Mouse (Mus musculus) granulocyte monocyte progenitor cell, adult 5-6 weeks (primary cell): ENCODE measurements at regions not wholly inside any gene's neighbourhood (a gene's known extent, or its start where the extent isn't known, plus 50 kb on each side); places are given as distances from the start of the nearest gene placed in this dataset.

Source experiments
- ATAC-seq: replicated peaks from 2 replicates; pipeline ENCODE4 v1.8.0; 2016; ENCODE audit warnings: mild to moderate bottlenecking, moderate TSS enrichment, inconsistent platforms; ENCODE audit not compliant: poor library complexity, severe bottlenecking

DNA sequence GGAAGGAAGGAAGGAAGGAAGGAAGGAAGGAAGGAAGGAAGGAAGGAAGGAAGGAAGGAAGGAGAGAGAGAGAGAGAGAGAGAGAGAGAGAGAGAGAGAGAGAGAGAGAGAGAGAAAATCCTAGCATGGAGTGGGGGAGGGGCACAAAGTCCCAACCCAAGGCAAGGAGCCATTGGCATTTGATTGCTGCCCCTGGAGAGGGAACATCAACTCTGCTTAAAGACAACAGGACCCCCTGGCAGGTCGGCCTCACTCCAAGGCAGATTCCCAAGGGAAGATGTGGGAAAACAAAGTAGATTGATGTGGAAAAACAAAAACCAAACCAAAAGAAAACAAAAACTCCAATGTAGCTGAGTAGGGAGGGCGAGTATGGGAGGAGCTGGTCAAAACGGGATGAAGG is 49.9 kb upstream of the Fzd10 start:
- no peak for ATAC-seq

DNA sequence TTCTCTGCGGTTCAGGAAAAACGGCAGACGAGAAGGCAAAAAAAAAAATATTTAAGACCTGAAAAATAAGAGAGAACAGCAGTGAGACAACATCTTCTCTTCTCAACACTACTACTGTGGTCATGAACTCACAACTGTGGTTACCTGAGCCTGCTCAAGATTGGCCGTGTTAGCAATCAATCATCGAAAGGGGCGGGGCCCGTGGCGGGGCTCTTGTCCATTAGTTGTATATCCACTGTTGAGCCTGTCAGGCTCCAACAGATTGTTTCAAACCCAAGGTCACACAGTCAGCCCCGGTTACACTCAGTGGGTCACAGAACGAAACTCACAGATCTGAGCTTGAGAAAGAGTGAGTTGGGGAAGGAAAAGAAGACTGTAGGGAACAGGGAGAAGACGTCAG is 50.8 kb upstream of the Fzd10 start:
- ATAC-seq, result no peak

DNA sequence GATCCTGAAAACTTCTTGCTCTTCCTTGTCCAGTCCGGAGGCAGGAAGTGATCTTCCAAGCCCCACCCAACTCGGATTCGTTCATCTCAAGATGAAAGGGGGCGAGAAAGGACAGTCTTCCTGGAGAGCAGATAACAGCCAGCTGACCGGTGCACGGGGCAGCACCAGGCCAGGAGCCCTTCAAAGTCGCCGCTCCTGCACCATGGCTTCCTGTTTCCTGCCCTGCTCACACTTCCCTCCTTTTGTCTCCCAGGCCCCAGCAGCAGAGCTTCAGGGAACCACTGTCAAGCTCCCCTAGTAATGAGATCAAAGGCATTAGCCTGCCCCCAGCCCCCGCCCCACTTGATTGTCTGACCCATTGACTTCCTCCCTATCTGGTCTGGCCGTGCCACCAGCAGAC is 58.6 kb upstream of the Fzd10 start:
- ATAC-seq, result no peak

- no peak for ATAC-seq
These were observed 62.0 kb upstream of the Fzd10 start for GRCm38 (mm10) chr5:128538646-128539045.

DNA sequence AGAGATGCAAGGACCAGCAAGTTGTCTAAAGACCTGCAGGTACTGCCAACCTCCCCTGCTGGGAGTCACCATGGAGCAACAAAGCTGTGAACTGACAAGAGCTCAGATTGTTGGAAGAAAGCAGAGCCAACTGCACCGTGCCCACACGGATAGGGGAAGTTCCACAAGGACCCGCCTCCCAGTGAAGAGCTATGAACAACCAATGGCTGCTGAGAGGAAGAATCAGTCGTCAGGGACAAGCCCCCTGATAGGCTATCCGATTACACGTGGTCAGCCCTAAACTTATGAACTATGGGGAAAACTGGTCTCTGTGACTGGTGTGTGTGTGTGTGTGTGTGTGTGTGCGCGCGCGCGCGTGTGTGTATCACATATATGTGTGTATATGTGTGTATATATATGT is 63.4 kb upstream of the Fzd10 start:
- ATAC-seq, result no peak

DNA sequence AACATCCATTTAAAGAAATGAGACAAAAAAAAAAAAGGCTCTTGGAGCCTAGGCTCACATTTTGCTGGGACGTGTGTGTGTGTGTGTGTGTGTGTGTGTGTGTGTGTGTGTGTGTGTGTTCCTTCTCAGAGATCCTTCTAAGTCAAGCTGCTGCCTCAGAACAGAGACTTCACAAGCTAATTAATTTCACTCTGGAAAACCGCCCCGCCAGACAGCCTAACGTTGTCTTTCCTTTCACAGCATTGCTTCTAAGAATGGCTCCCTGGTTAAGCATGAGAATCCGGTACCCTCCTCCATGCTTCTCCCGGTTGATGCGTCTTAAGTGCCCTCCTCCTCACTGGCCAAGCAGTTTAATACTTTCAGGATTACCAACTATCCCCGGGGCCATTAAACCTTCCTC is 64.3 kb upstream of the Fzd10 start:
- no peak for ATAC-seq

GRCm38 (mm10) chr5:128527241-128527640 is 73.4 kb upstream of the Fzd10 start:
- no peak for ATAC-seq

- no peak for ATAC-seq
These were observed 74.2 kb upstream of the Fzd10 start for GRCm38 (mm10) chr5:128526432-128526831.

DNA sequence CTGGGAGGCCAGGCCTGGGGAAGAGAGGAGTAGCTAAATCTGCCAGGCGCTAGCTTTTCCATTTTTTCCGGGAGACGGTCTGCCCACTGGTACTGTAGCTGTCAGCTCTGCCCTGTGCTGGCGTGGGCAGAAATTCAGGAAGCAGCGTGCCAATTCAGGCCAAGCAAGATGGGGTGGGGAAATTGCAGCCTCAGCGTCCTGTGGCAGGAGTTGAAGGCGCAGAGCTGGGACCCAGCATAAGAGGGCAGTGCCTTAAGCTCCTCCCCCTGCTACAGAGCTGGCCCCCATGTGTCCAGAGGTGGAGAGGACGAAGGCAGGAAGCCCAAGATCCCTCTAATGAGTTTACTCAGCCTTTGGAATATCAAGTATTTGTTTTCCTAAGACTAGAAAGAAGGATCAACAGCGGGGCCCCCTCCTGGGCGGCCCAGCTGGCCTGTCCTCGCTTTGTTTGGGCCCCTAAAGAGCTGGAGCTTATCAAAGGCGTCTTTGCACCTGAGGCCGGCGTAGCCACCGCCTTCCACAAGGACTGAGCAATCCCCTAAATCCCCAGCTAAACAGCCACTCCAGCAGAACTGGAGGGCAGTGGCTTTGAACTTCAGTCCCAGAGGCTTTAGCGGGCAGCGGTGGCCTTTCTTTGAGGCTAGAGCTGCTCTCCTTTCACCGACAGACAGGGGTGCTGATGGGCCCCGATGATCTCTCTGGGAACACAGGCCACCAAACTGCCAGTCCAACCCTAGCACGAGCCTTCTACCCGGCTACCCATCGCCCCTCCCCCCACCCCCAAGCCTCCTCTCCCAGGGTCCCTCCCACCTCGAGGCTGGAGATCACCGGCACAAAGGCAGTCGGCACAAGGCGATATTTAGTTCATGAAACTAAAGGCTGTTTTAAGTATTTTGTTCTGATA is 76.0 kb upstream of the Fzd10 start:
- ATAC-seq, result no peak

GRCm38 (mm10) chr5:128522667-128523066 is 78.0 kb upstream of the Fzd10 start:
- ATAC-seq, result 0 out of 2 replicates have a peak, but pooled peaks have one; percentile 42

GRCm38 (mm10) chr5:128517336-128517735 is 83.3 kb upstream of the Fzd10 start:
- no peak for ATAC-seq

DNA sequence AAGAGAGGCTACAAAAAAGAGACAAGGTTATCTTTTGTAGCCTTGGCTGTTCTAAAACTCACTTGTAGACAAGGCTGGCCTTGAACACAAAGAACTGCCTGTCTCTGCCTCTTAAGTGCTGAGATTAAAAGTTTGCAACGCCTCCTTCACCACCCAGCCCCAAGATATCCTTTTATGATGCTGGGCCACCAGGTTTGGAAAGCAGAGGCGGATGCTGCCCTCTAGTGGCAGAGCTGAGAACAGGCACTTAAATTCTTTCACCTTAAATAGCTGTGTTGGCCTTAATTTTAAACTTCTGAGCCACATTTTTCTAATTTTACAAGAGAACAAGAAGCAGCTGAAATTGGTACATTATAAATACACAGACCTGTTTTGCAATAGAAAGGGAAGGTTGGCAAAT is 82.5 kb upstream of the Tmem132d start:
- ATAC-seq, result no peak

DNA sequence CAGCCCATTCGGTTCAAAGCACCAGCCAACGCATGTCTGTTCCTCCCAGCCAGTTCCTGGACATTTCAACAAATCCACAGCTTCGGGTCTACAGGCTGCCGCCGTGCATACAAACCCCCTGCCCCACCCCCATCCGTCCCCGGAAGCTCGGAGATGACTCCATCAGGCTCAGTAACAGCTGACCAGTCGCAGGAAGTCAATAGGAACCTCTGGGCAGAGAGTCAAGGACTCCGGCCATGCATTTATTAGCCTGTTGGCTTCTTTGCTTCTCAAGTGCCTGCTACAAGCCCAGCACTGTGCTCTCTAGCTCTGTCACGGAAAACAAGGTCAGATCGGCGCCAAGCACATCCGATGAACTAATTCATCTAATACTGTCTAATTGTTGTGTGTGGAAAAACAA is 80.4 kb upstream of the Tmem132d start:
- ATAC-seq, result no peak

- no peak for ATAC-seq
These were observed 79.7 kb upstream of the Tmem132d start for GRCm38 (mm10) chr5:128512606-128513005.

GRCm38 (mm10) chr5:128504502-128504901 is 71.6 kb upstream of the Tmem132d start:
- ATAC-seq, result peak; percentile 40; the same call in 1 of the 2 replicates

DNA sequence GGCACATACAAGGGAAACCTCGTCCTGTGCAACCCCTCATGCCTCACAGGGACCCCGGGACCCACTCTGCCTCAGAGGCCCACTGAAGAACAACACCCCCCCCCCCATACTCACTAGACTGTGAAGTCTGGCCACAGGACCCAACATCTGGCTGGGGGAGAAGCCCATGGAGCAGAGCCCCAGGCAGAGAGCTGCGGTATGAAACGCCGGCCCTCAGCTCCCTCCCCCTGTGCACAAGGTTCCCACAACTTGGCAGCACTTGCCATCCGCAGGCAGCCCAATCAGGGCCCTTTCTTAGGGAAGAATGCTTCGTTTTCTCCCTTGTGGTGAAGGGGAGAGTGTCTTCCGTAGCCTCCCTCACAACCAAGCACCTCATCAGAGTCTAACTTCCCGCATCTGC is 66.6 kb upstream of the Tmem132d start:
- no peak for ATAC-seq

DNA sequence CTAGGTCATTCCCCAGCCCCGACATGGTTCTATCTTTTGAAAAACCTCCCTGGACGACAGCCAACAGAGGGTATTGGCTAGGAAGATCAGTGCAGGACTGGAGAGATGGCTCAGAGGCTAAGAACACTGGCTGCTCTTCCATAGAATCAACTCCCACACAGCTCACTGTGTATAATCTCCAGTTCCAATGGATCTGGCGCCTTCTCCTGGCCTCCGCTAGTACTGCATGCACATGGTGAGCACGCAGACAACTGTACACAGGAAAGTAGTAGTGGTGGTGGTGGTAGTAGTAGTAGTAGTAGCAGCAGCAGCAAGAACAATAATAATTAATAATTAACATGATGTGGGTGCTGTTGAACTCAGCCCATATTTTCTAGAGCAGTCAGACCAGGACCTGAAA is 66.2 kb upstream of the Tmem132d start:
- no peak for ATAC-seq

DNA sequence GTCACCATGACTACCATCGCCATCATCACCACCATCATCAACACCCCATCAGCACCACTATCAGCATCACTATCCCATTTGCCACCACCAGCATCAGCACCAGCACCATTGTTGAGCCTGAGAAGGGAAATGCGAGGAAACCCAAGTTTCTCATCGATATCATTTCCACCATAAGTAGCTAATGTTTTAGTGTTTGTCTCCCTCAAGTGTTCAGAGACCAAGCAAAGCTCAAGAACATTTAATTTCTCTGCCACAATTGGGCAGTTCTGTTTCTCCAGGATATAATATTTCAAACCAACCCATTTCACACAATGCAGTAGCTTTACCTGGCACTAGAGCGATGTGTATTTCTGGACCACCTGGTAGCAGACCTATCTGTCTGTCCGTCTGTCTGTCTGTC is 59.7 kb upstream of the Tmem132d start:
- no peak for ATAC-seq

DNA sequence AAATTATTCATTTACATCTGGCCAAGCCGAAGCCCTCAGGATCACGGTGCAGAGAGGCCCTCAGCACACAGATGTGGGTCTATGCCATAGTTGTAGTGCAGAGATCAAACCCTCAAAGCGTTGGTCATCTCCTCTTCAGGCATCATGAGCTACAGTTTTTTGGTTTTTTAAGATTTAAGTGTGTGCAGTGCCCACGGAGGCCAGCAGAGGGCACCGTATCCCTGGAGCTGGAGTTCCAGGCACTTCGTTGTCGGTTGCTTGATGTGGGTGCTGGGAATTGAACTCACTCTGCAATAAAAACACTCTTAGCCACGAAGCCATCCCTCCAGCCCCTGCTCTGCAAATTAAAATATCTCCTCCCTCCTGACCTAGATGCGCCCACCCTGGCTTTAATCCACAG is 58.3 kb upstream of the Tmem132d start:
- no peak for ATAC-seq

DNA sequence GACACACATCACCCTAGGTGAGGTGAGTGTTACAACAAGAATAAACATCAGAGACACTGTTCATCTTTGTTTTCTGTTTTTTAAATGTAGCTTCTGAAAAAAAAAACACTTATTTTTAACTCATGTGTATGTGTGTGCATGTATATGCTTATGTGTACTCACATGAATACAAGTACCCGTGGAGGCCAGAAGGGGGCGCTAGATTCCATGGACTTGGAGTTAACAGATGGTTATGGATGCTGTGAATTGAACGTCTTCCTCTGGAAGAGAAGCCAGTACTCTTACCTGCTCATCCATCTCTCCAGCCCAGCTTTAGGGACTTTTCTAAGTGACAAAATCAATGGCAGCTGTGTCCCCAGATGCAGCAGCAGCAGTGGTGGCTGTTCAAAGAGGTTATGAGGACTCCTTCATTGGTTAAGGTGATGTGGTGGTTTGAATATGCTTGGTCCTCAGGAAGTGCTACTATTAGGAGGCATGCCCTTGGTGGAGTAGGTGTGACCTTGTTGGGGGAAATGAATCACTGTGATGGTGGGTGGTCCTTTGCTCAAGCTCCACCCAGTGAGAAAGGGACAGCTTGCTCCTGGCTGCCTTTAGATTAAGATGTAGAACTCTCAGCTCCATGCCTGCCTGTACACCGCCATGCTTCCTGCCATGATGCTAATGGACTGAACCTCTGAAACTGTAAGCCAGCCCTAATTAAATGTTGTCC is 56.1 kb upstream of the Tmem132d start:
- no peak for ATAC-seq

GRCm38 (mm10) chr5:128487371-128487770 is 54.5 kb upstream of the Tmem132d start:
- no peak for ATAC-seq

DNA sequence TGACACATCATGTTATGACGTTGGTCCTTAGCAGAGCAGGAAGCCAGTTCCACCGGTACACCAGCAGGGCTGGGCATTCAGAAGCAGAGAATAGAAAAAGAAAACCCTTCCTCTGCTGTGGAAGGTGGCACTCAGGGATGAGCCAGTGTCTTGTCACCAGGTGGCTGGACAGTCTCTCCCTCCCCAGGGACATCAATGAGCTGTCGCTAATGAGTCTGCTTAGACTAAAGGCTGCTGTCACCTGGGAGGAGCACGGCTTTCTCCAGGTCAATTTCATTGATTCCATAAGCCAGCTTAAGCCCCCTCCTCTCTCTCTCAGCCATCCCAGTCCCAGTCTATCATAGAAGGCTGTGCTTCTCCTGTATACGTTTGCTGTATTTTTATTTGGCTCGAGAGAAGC is 51.2 kb upstream of the Tmem132d start:
- no peak for ATAC-seq
